Mouse (Mus musculus) CH12.LX (cell line): ENCODE data around the gene Casz1. TPM values are rescaled to one million over a fixed set of nuclear protein-coding genes. Genes with fewer than 3 reads are reported as not detected.

Source experiments
- DNase-seq: peaks from one replicate; pipeline ENCODE4 v3.0.0-alpha.2; 2013; ENCODE audit errors: extremely low read depth
- H3K27ac ChIP-seq: 2 replicates; pipeline ENCODE4 v1.5.1; 2012; ENCODE audit warnings: low read depth, mild to moderate bottlenecking, control low read depth, moderate library complexity; ENCODE audit not compliant: insufficient read depth
- H3K27me3 ChIP-seq: replicated peaks from 2 replicates; pipeline ENCODE3; 2012; ENCODE audit warnings: inconsistent platforms
- H3K36me3 ChIP-seq, 2 experiments: replicated peaks in 1 of 2; 2 replicates each; pipeline versions ENCODE3 to v1.6.1; 2012; ENCODE audit warnings: inconsistent platforms in 1 of 2, low read length in 1 of 2, mild to moderate bottlenecking in 1 of 2, mixed read lengths in 1 of 2, moderate library complexity in 1 of 2; ENCODE audit not compliant: control insufficient read depth in 1 of 2, insufficient read depth in 1 of 2
- H3K4me1 ChIP-seq, 2 experiments: 2 replicates each; pipeline ENCODE4 v1.6.1; 2012; ENCODE audit warnings: inconsistent platforms in 1 of 2, moderate library complexity in 1 of 2; ENCODE audit not compliant: insufficient read depth in 2 of 2, control insufficient read depth in 1 of 2
- H3K4me2 ChIP-seq: 2 replicates; pipeline ENCODE4 v1.6.1; 2012; ENCODE audit warnings: low read depth, mild to moderate bottlenecking, control low read depth; ENCODE audit not compliant: poor library complexity, insufficient read depth, severe bottlenecking
- H3K4me3 ChIP-seq, 3 experiments: fragments of 150-350 bp in 1 of 3; sonication (generic) in 1 of 3; replicated peaks in 1 of 3; 2 replicates each; pipeline versions ENCODE3 to v1.5.1; 2011 to 2012; ENCODE audit warnings: low read depth in 2 of 3, low read length in 2 of 3, mild to moderate bottlenecking in 2 of 3, moderate library complexity in 2 of 3, control low read depth in 1 of 3, improper control_type of control experiment in 1 of 3, inconsistent platforms in 1 of 3, mixed read lengths in 1 of 3; ENCODE audit not compliant: poor library complexity in 1 of 3
- H3K79me2 ChIP-seq: replicated peaks from 2 replicates; pipeline ENCODE4 v1.6.1; 2012; ENCODE audit warnings: mild to moderate bottlenecking, moderate library complexity; ENCODE audit not compliant: control insufficient read depth, poor library complexity, insufficient read depth, severe bottlenecking; ENCODE audit errors: extremely low read depth
- H3K9ac ChIP-seq: 2 replicates; pipeline ENCODE4 v1.6.1; 2012; ENCODE audit warnings: low read depth, mild to moderate bottlenecking, control low read depth, moderate library complexity; ENCODE audit not compliant: insufficient read depth
- H3K9me3 ChIP-seq: replicated peaks from 2 replicates; pipeline ENCODE3; 2012; ENCODE audit warnings: low read length, inconsistent platforms, mixed read lengths
- BHLHE40 ChIP-seq: IDR thresholded peaks from 2 replicates; pipeline ENCODE4 v1.6.1; 2011; ENCODE audit warnings: mild to moderate bottlenecking, low read depth, low read length, improper control_type of control experiment
- CHD2 ChIP-seq: IDR thresholded peaks from 2 replicates; pipeline ENCODE4 v1.6.1; 2011; ENCODE audit warnings: low read length, improper control_type of control experiment
- CTCF ChIP-seq, 2 experiments: IDR thresholded peaks in 1 of 2; conservative IDR thresholded peaks in 1 of 2; 2 replicates each; pipeline ENCODE4 v1.5.1; 2011 to 2012; ENCODE audit warnings: low read depth in 2 of 2, low read length in 2 of 2, improper control_type of control experiment in 1 of 2, inconsistent platforms in 1 of 2, mild to moderate bottlenecking in 1 of 2, moderate library complexity in 1 of 2
- ELF1 ChIP-seq: IDR thresholded peaks from 2 replicates; pipeline ENCODE4 v1.6.1; 2014; ENCODE audit warnings: low read depth, mild to moderate bottlenecking, inconsistent platforms, low read length, improper control_type of control experiment
- EP300 ChIP-seq: IDR thresholded peaks from 2 replicates; pipeline ENCODE4 v1.6.1; 2011; ENCODE audit warnings: low read length, improper control_type of control experiment
- ETS1 ChIP-seq: conservative IDR thresholded peaks from 2 replicates; pipeline ENCODE4 v1.6.1; 2012; ENCODE audit warnings: low read depth, mild to moderate bottlenecking, inconsistent platforms, low read length, improper control_type of control experiment, moderate library complexity
- IRF4 ChIP-seq: IDR thresholded peaks from 2 replicates; pipeline ENCODE4 v1.6.1; 2014; ENCODE audit warnings: low read depth, mild to moderate bottlenecking, inconsistent platforms, low read length, improper control_type of control experiment
- JUN ChIP-seq: IDR thresholded peaks from 2 replicates; pipeline ENCODE4 v1.6.1; 2011; ENCODE audit warnings: low read depth, mild to moderate bottlenecking, low read length, improper control_type of control experiment, moderate library complexity; ENCODE audit not compliant: insufficient read depth
- JUND ChIP-seq: conservative IDR thresholded peaks from 2 replicates; pipeline ENCODE4 v1.6.1; 2011; ENCODE audit warnings: low read depth, low read length, improper control_type of control experiment
- KAT2A ChIP-seq: IDR thresholded peaks from 2 replicates; pipeline ENCODE4 v1.6.1; 2012; ENCODE audit warnings: low read length, improper control_type of control experiment, inconsistent platforms; ENCODE audit not compliant: insufficient replicate concordance
- MAX ChIP-seq: IDR thresholded peaks from 2 replicates; pipeline ENCODE4 v1.6.1; 2011; ENCODE audit warnings: low read length, improper control_type of control experiment
- MEF2A ChIP-seq: IDR thresholded peaks from 2 replicates; pipeline ENCODE4 v1.6.1; 2014; ENCODE audit warnings: low read depth, mild to moderate bottlenecking, inconsistent platforms, low read length, improper control_type of control experiment, borderline replicate concordance
- NELFE ChIP-seq: IDR thresholded peaks from 2 replicates; pipeline ENCODE4 v1.6.1; 2011; ENCODE audit warnings: low read depth, low read length, improper control_type of control experiment
- NRF1 ChIP-seq: IDR thresholded peaks from 2 replicates; pipeline ENCODE4 v1.6.1; 2014; ENCODE audit warnings: low read depth, mild to moderate bottlenecking, inconsistent platforms, low read length, improper control_type of control experiment, moderate library complexity
- PAX5 ChIP-seq: IDR thresholded peaks from 2 replicates; pipeline ENCODE4 v1.6.1; 2012; ENCODE audit warnings: low read length, inconsistent platforms, mixed read lengths
- POLR2A ChIP-seq: IDR thresholded peaks from 2 replicates; pipeline ENCODE4 v1.6.1; 2011; ENCODE audit warnings: low read depth, mild to moderate bottlenecking, improper control_type of control experiment, low read length
- TCF12 ChIP-seq: IDR thresholded peaks from 2 replicates; pipeline ENCODE4 v1.6.1; 2014; ENCODE audit warnings: low read depth, mild to moderate bottlenecking, inconsistent platforms, low read length, improper control_type of control experiment
- USF2 ChIP-seq: conservative IDR thresholded peaks from 2 replicates; pipeline ENCODE4 v1.6.1; 2011; ENCODE audit warnings: low read depth, low read length, improper control_type of control experiment
- ZC3H11A ChIP-seq: IDR thresholded peaks from 2 replicates; pipeline ENCODE4 v1.6.1; 2012; ENCODE audit warnings: low read depth, mild to moderate bottlenecking, inconsistent platforms, low read length, improper control_type of control experiment
- ZKSCAN1 ChIP-seq: IDR thresholded peaks from 2 replicates; pipeline ENCODE4 v1.6.1; 2012; ENCODE audit warnings: low read depth, inconsistent platforms, low read length, improper control_type of control experiment, borderline replicate concordance
- ZMIZ1 ChIP-seq: IDR thresholded peaks from 2 replicates; pipeline ENCODE4 v1.6.1; 2012; ENCODE audit warnings: low read depth, mild to moderate bottlenecking, inconsistent platforms, low read length, improper control_type of control experiment
- ZNF384 ChIP-seq: IDR thresholded peaks from 2 replicates; pipeline ENCODE4 v1.6.1; 2012; ENCODE audit warnings: low read depth, low read length, improper control_type of control experiment, inconsistent platforms
- dilution Hi-C: fragments of 300-500 bp; cut with MboI; formaldehyde crosslinking; loops from 2 replicates; pipeline ENCODE4 v1.14.3; 2020; ENCODE audit warnings: low sequenced_read_pairs; ENCODE audit not compliant: extremely low pct_unique_long_range_greater_than_20kb, extremely low pct_ligation_motif_present
- in situ Hi-C: fragments of 300-500 bp; cut with MboI; formaldehyde crosslinking; loops from 3 replicates; pipeline ENCODE4 v1.14.3; 2019; ENCODE audit warnings: low sequenced_read_pairs, low pct_ligation_motif_present, low pct_unique_long_range_greater_than_20kb, mixed read lengths
- polyA plus RNA-seq: library from polyadenylated mRNA; unstranded; fragments of >175 nt; gene quantifications from 2 replicates; pipeline ENCODE4 v1.2.1, GENCODE M21; 2012; ENCODE audit warnings: low read depth; ENCODE audit not compliant: insufficient read length
- total RNA-seq, 2 experiments: library from RNA; depleted of rRNA; stranded (reverse); fragments of 300-350 nt in 1 of 2; fragments of >200 nt in 1 of 2; gene quantifications; 2 replicates each; pipeline ENCODE4 v1.2.3; 2012 to 2014

The Casz1 gene
- total and polyA plus RNA-seq, 3 experiments = 0.12 to 0.36 (median 0.17) TPM

GRCm38 (mm10) chr4:148775476-148776269 lies 28.6 kb upstream of the Casz1 start:
- peaks cover 93% of the 10 kb centered on the region for H3K27me3 ChIP-seq
- in situ Hi-C loops = no loop called here
- H3K9ac ChIP-seq = no peak overlapping the region
- H3K79me2 ChIP-seq = no peaks in the 10 kb centered on the region
- H3K4me3 ChIP-seq = no peak overlapping the region
- dilution Hi-C loops = no loop called here
- H3K9me3 ChIP-seq = no peaks in the 10 kb centered on the region
- no peaks in the 10 kb centered on the region; a peak in 1 of 4 replicates for H3K4me1 ChIP-seq
- no peak overlapping the region for H3K4me2 ChIP-seq
- TF ChIP-seq ZNF384 = no peak
- TF ChIP-seq PAX5 = no peak
- TF ChIP-seq ZMIZ1 = no peak
- TF ChIP-seq ZC3H11A = no peak
- no peak for TF ChIP-seq ELF1
- no peak for TF ChIP-seq ZKSCAN1
- no peak for TF ChIP-seq JUN
- TF ChIP-seq NELFE = no peak
- TF ChIP-seq MAX = no peak
- no peak for TF ChIP-seq KAT2A
- no peak for TF ChIP-seq CTCF (conservative IDR thresholded peaks at IDR 0.05 in 1 of 2, IDR thresholded peaks at IDR 0.05 in 1 of 2; ENCODE audit: low read depth in 2 of 2, low read length in 2 of 2)
- TF ChIP-seq TCF12 = no peak
- TF ChIP-seq POLR2A = no peak
- no peak for TF ChIP-seq CHD2
- no peak for TF ChIP-seq USF2
- no peak for TF ChIP-seq MEF2A
- H3K27ac ChIP-seq = no peak overlapping the region
- no peak for DNase-seq
- H3K36me3 ChIP-seq = no peaks in the 10 kb centered on the region

DNA sequence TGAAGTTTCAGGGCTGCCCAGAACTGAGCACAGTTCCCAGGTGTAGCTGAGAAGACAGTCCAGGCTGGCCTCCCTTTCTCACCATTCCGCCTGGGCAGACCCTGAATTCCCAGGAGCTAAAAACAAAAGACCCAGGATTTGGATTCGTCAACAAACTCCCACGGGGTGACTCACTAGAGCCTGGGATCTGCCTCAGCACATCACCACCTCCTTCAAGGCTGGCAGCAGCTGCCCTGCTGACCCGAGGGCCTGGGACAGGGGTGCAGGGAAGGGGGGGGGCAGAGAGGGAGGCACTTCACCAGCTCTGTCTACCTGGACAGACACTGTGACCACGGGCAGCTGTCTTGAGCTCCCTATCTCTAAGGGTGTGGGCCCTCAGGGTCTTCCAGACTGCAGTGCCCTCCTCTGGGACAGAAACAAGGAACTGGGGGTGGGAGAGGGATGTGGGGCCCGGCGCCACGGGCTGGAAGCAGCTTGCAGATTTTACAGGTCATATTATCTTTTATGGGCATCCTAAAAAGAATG lies 24.1 kb upstream of the Casz1 start:
- dilution Hi-C loops (no loop called here), in situ Hi-C loops (no loop called here)
- no peak overlapping the region for H3K9ac ChIP-seq

More for the DNA sequence above, 24.1 kb upstream of the Casz1 start:
- no peak overlapping the region for H3K4me2 ChIP-seq
- no peaks in the 10 kb centered on the region; a peak in 1 of 4 replicates for H3K4me1 ChIP-seq
- H3K4me3 ChIP-seq = no peak overlapping the region
- H3K36me3 ChIP-seq = no peaks in the 10 kb centered on the region
- no peaks in the 10 kb centered on the region for H3K79me2 ChIP-seq
- peaks cover 96% of the 10 kb centered on the region for H3K27me3 ChIP-seq
- TF ChIP-seq POLR2A (no peak), ZMIZ1 (no peak), USF2 (no peak), ETS1 (no peak), IRF4 (no peak), JUND (no peak), EP300 (no peak), ELF1 (no peak), NRF1 (no peak), ZC3H11A (no peak), CHD2 (no peak), BHLHE40 (no peak)
- no peak overlapping the region for H3K27ac ChIP-seq
- DNase-seq = no peak
- H3K9me3 ChIP-seq = no peaks in the 10 kb centered on the region
